Mouse (Mus musculus) neural tube, embryonic 15.5 days (tissue): Measurements from ENCODE around the gene Klhdc8a. TPM values are rescaled to one million over a fixed set of nuclear protein-coding genes. Genes with fewer than 3 reads are reported as not detected.
"Not testable (repeated sequence)": the region's sequence is repeated elsewhere in the genome, so short reads cannot be mapped to it uniquely, and the experiment has no call there.

Experiments used
- ATAC-seq: fragments of 200-750 bp; cut with Nextera tagmentation; 2 replicates; pipeline ENCODE4 v1.8.0; 2017; ENCODE audit warnings: mild to moderate bottlenecking, moderate TSS enrichment, moderate library complexity; ENCODE audit not compliant: low FRiP score
- H3K27ac ChIP-seq: fragments of 300-500 bp; sonication (generic); replicated peaks from 2 replicates; pipeline ENCODE4 v1.5.1; 2015; ENCODE audit warnings: mild to moderate bottlenecking, inconsistent platforms
- H3K27me3 ChIP-seq: fragments of 300-500 bp; sonication (generic); replicated peaks from 2 replicates; pipeline ENCODE4 v1.6.1; 2015; ENCODE audit warnings: inconsistent platforms
- H3K36me3 ChIP-seq: fragments of 300-500 bp; sonication (generic); 2 replicates; pipeline ENCODE4 v1.6.1; 2015; ENCODE audit warnings: inconsistent platforms
- H3K4me1 ChIP-seq: fragments of 300-500 bp; sonication (generic); 2 replicates; pipeline ENCODE4 v1.6.1; 2015; ENCODE audit warnings: inconsistent platforms
- H3K4me2 ChIP-seq: fragments of 300-500 bp; sonication (generic); 2 replicates; pipeline ENCODE4 v1.6.1; 2015; ENCODE audit warnings: inconsistent platforms, mild to moderate bottlenecking, moderate library complexity
- H3K4me3 ChIP-seq: fragments of 300-500 bp; sonication (generic); replicated peaks from 2 replicates; pipeline ENCODE4 v1.5.1; 2015; ENCODE audit warnings: mild to moderate bottlenecking, inconsistent platforms
- H3K9ac ChIP-seq: fragments of 300-500 bp; sonication (generic); replicated peaks from 2 replicates; pipeline ENCODE4 v1.6.1; 2015; ENCODE audit warnings: mild to moderate bottlenecking, inconsistent platforms
- H3K9me3 ChIP-seq: fragments of 300-500 bp; sonication (generic); replicated peaks from 2 replicates; pipeline ENCODE4 v1.6.1; 2016; ENCODE audit warnings: inconsistent platforms
- WGBS: fragments of 180-500 bp; shearing (Covaris S2); methylation state at CpG from one replicate; pipeline ENCODE4 v1.1.7; 2015; ENCODE audit warnings: mixed read lengths; 5-methylcytosine and 5-hydroxymethylcytosine counted together
- polyA plus RNA-seq: library from polyadenylated mRNA; unstranded; fragments of >200 nt; fragmentation: Nextera tagmentation; extraction: Ambion mirVana; gene quantifications from 2 replicates; pipeline ENCODE4 v1.2.1, GENCODE M21; 2015

Klhdc8a gene
- polyA plus RNA-seq, 1 experiment from 2014 or later, result 7.5 TPM

DNA sequence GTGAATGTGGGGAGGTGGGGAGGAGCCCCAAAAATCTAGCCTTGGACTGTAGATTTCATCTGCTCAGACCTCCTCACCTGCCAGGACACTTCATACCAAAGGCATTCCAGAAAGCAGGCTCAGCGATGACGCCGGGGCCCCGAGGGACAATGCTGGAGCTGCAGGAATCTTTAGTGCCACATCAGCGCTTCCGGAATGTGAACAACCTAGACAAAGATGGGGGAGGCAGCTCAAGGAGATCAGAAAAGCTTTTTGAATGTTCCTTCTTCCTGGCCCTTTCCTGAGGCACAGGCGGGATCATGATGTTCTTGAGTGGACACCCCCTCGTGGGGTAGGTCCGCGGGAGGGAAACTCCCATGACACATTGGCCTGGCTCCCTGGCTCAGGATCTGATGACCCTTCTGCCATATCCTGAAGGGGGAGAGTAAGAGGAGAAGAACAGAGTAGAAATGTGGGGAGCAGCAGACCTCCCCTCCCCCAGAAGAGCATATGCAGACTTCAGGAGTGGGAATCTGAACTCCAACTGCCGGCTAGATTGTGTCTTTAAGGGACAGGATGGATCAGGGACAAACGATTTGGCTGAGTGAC lies 37.0 kb downstream of the Klhdc8a start:
- H3K36me3 ChIP-seq, result peaks cover 6% of the 10 kb centered on the region
- 0 out of 2 replicates have a peak, but pooled peaks have one; percentile 24 for ATAC-seq
- H3K4me2 ChIP-seq, result no peak overlapping the region
- no peaks in the 10 kb centered on the region for H3K27me3 ChIP-seq
- no peak overlapping the region for H3K27ac ChIP-seq
- H3K4me1 ChIP-seq, result peaks cover 26% of the 10 kb centered on the region
- no peaks in the 10 kb centered on the region for H3K9me3 ChIP-seq
- WGBS, result 24% methylated on average over 12 of the region's 12 CpGs
- H3K4me3 ChIP-seq, result no peak overlapping the region
- H3K9ac ChIP-seq, result no peak overlapping the region

GRCm38 (mm10) chr1:132336921-132337320 lies 38.5 kb downstream of the Klhdc8a start:
- WGBS, result 74% methylated on average over 6 of the region's 6 CpGs
- Histone ChIP-seq H3K36me3 (peaks cover 3% of the 10 kb centered on the region), H3K9me3 (no peaks in the 10 kb centered on the region), H3K4me3 (no peak overlapping the region), H3K27ac (no peak overlapping the region), H3K4me1 (peaks cover 26% of the 10 kb centered on the region), H3K9ac (no peak overlapping the region), H3K4me2 (no peak overlapping the region), H3K27me3 (no peaks in the 10 kb centered on the region)
- no peak for ATAC-seq

- H3K4me2 ChIP-seq, result no peak overlapping the region
- H3K27ac ChIP-seq, result no peak overlapping the region
- H3K9ac ChIP-seq, result no peak overlapping the region
- 48% methylated on average over 8 of the region's 8 CpGs for WGBS
- no peaks in the 10 kb centered on the region for H3K27me3 ChIP-seq
- no peak for ATAC-seq
- no peak overlapping the region for H3K4me3 ChIP-seq
- no peaks in the 10 kb centered on the region for H3K36me3 ChIP-seq
- H3K9me3 ChIP-seq, result no peaks in the 10 kb centered on the region
- H3K4me1 ChIP-seq, result peaks cover 24% of the 10 kb centered on the region
Measured at GRCm38 (mm10) chr1:132338027-132338660, 39.7 kb downstream of the Klhdc8a start.

DNA sequence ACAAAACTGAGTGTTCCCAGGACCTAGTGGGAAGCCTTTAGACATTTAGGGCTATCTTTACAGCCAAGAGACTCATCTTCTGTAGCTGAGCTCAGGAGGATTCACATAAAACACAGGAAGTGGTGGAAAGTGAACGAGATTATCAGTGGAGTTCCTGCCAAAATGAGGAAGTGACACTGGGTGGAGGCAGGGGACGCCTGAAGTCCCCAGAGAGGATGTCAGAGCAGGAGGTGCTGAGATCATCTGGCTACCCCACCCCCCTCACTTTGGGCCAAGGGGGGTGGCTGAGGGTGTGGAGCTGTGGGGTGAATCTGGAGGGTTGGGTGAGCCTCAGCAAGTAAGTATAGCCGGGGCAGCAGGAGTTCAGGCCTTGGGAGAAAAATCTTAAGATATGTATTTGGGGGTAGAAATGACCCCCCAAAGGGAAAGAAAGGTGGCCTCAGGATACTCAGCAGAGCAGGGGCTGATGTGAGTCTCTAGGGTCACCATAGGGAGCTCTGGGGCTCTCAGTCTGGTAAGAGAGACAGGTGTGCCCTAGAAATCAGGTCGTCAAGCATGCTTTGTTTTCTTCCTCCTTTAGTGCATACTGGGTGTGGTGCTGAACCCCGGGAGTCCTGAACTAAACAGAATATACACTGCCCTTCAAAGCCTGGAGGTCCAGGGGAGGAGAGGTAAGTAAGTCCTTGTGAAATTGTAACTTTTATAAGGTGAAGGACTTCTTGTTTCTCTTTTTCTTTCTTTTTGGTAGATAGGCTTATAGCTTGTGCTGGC lies 43.5 kb downstream of the Klhdc8a start:
- 65% methylated on average over 5 of the region's 5 CpGs for WGBS
- H3K4me1 ChIP-seq, result no peaks in the 10 kb centered on the region
- no peaks in the 10 kb centered on the region for H3K9me3 ChIP-seq
- H3K9ac ChIP-seq, result no peak overlapping the region
- ATAC-seq, result no peak
- no peaks in the 10 kb centered on the region for H3K36me3 ChIP-seq
- no peak overlapping the region for H3K27ac ChIP-seq
- H3K4me2 ChIP-seq, result no peak overlapping the region
- no peaks in the 10 kb centered on the region for H3K27me3 ChIP-seq
- no peak overlapping the region for H3K4me3 ChIP-seq

DNA sequence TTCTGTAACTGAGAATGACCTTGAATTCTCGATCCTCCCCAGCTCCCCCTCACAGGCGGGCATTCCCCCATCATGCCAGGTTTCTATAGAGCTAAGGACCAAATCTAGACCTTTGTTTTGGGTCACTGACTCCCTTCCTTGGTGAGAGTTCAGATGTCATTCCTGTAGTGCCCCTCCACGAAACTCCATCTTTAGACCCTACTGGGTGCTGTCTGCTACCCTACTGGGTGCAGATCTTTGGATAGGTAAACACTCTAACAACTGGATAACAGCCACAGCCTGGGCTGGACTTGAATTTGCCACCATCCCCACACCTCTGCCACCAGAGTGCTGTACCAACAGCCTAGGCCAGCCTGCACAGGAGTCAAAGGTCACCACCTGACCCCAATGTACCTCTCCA lies 44.1 kb downstream of the Klhdc8a start:
- no peaks in the 10 kb centered on the region for H3K27me3 ChIP-seq
- 66% methylated on average over 3 of the region's 3 CpGs for WGBS
- no peaks in the 10 kb centered on the region for H3K9me3 ChIP-seq
- H3K4me1 ChIP-seq, result no peaks in the 10 kb centered on the region
- ATAC-seq, result no peak
- H3K9ac ChIP-seq, result no peak overlapping the region
- H3K4me2 ChIP-seq, result no peak overlapping the region
- no peak overlapping the region for H3K27ac ChIP-seq
- H3K36me3 ChIP-seq, result no peaks in the 10 kb centered on the region
- H3K4me3 ChIP-seq, result no peak overlapping the region

DNA sequence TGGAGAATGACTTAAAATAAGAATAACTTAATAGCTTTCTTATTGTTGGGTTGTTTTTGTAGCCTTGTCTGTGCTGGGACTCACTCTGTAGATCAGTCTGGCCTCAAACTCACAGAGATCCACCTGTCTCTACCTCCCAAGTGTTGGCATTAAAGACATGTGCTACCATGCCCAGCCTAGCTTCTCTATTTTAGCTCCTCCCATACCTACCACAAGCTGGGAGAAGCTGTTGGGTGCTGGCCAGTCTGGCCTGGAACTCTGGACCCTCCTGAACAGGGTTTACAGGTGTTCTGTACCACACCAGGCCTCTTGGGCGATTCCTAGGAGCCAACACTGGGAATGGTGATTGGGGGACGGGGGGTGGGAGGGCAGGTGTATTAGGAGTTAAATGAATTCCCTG lies 44.8 kb downstream of the Klhdc8a start:
- H3K4me3 ChIP-seq, result no peak overlapping the region
- H3K4me1 ChIP-seq, result no peaks in the 10 kb centered on the region
- 87% methylated on average over 2 of the region's 2 CpGs for WGBS
- no peak overlapping the region for H3K4me2 ChIP-seq
- no peak overlapping the region for H3K9ac ChIP-seq
- no peak for ATAC-seq
- no peak overlapping the region for H3K27ac ChIP-seq
- H3K36me3 ChIP-seq, result no peaks in the 10 kb centered on the region
- no peaks in the 10 kb centered on the region for H3K27me3 ChIP-seq
- no peaks in the 10 kb centered on the region for H3K9me3 ChIP-seq

DNA sequence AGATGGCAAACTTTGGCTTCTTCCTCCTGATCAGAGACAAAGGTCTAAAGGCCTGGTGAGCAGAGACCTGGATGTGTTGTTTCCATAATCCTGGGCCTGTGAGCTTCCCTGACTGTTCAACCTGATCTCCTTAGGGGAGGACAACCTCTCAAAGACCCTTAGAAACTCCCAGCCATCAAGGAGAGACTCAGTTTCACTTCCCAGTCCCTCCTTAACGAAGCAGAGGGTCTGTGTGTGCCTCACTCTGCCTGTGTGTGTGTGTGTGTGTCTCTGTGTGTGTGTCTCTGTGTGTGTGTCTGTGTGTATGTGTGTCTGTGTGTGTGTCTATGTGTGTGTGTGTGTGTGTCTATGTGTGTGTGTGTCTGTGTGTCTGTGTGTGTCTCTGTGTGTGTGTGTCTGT lies 45.2 kb downstream of the Klhdc8a start:
- no peaks in the 10 kb centered on the region for H3K36me3 ChIP-seq
- no peaks in the 10 kb centered on the region for H3K4me1 ChIP-seq
- no peaks in the 10 kb centered on the region for H3K27me3 ChIP-seq
- H3K27ac ChIP-seq, result no peak overlapping the region
- ATAC-seq, result no peak
- H3K4me2 ChIP-seq, result no peak overlapping the region
- no peak overlapping the region for H3K9ac ChIP-seq
- WGBS, result 95% methylated on average over 1 of the region's 1 CpGs
- no peak overlapping the region for H3K4me3 ChIP-seq
- H3K9me3 ChIP-seq, result no peaks in the 10 kb centered on the region

GRCm38 (mm10) chr1:132345514-132345913 lies 47.1 kb downstream of the Klhdc8a start:
- H3K4me3 ChIP-seq, result no peak overlapping the region
- H3K36me3 ChIP-seq, result no peaks in the 10 kb centered on the region
- no peaks in the 10 kb centered on the region for H3K9me3 ChIP-seq
- 78% methylated on average over 4 of the region's 4 CpGs for WGBS
- no peak for ATAC-seq
- no peaks in the 10 kb centered on the region for H3K4me1 ChIP-seq
- H3K9ac ChIP-seq, result no peak overlapping the region
- H3K27me3 ChIP-seq, result no peaks in the 10 kb centered on the region
- no peak overlapping the region for H3K4me2 ChIP-seq
- H3K27ac ChIP-seq, result no peak overlapping the region

DNA sequence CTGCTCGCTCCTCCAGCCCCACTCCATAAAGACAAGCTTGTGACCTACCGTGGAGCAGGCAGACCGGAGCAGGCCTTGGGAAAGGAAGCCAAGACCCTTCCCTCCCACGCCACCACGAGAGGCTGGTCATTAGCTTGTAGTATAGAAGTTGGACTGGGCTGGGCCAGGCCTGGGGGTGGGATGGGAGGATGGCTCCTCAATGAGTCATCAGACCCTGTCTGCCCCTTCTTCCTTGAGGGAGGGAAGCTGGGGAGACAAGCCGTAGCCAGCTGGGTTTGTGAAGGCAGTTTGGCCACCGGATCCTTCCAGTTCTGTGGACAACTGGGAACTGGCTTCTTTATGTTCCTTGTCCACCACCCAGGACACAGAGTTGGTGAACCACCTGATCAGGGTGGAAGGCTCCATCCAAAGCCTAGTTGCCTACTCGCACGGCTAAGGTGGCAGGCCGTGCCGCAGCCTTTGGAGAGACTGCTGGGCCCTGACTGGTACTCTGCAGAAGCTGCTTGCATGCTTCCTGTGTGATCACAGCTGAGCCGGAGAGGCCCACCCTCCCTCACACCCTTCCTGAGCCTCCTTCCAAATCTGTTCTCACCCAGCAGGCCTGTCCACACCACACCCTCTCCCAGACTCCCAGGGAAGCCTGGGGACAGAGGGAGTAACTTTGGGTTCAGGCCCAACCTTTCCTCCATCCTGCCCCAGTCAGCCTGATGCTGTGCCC lies 47.9 kb downstream of the Klhdc8a start:
- no peak overlapping the region for H3K27ac ChIP-seq
- H3K36me3 ChIP-seq, result no peaks in the 10 kb centered on the region
- no peak overlapping the region for H3K4me3 ChIP-seq
- no peaks in the 10 kb centered on the region for H3K4me1 ChIP-seq
- H3K9ac ChIP-seq, result no peak overlapping the region
- no peak overlapping the region for H3K4me2 ChIP-seq
- WGBS, result 91% methylated on average over 12 of the region's 12 CpGs
- no peak for ATAC-seq
- H3K27me3 ChIP-seq, result no peaks in the 10 kb centered on the region
- H3K9me3 ChIP-seq, result no peaks in the 10 kb centered on the region

DNA sequence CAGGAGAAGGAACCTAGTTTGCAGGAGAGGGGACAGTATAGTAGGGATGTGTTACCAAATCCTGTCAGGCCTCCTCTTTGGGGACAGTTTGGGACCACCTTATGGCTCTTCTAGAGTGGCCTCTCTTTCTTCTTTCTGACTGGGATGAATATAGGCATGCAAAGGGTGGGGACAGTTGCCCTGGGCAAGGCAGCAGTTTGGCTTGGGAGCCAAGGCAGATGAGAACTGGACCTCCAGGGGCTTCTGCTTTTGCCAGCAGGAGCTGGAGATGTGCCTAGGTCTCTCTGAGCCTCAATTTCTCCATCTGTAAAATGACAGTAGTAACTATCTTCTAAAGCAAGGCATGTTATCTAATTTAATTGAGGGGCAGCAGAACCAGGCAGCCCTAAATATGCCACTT lies 48.5 kb downstream of the Klhdc8a start:
- H3K9ac ChIP-seq, result no peak overlapping the region
- H3K27ac ChIP-seq, result no peak overlapping the region
- no peak for ATAC-seq
- H3K4me1 ChIP-seq, result no peaks in the 10 kb centered on the region
- no peaks in the 10 kb centered on the region for H3K36me3 ChIP-seq
- no peaks in the 10 kb centered on the region for H3K27me3 ChIP-seq
- no peak overlapping the region for H3K4me3 ChIP-seq
- H3K9me3 ChIP-seq, result no peaks in the 10 kb centered on the region
- H3K4me2 ChIP-seq, result no peak overlapping the region

GRCm38 (mm10) chr1:132348401-132348800 lies 50.0 kb downstream of the Klhdc8a start:
- no peak for ATAC-seq
- no peaks in the 10 kb centered on the region for H3K4me1 ChIP-seq
- no peak overlapping the region for H3K4me2 ChIP-seq
- WGBS, result 89% methylated on average over 5 of the region's 5 CpGs
- no peaks in the 10 kb centered on the region for H3K27me3 ChIP-seq
- no peak overlapping the region for H3K27ac ChIP-seq
- H3K9me3 ChIP-seq, result no peaks in the 10 kb centered on the region
- no peak overlapping the region for H3K9ac ChIP-seq
- H3K4me3 ChIP-seq, result no peak overlapping the region
- no peaks in the 10 kb centered on the region for H3K36me3 ChIP-seq

DNA sequence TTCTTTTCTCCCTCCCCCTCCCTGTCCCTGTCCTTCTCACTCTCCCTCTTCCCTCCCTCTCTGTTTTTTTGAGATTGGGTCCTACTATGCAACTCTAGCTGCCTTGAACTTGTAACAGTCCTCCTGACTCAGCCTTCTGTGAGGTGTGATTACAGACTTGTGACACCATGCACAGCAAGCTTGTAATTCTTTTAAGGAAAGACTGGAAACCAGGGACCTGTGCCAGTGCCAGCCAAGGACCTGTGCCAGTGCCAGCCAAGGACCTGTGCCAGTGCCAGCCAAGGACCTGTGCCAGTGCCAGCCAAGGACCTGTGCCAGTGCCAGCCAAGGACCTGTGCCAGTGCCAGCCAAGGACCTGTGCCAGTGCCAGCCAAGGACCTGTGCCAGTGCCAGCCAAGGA lies 50.6 kb downstream of the Klhdc8a start:
- not testable (repeated sequence) for H3K4me1 ChIP-seq, H3K4me2 ChIP-seq, H3K9me3 ChIP-seq, H3K27me3 ChIP-seq, H3K36me3 ChIP-seq, H3K4me3 ChIP-seq, H3K9ac ChIP-seq, H3K27ac ChIP-seq, ATAC-seq
